Mouse (Mus musculus) neural tube, embryonic 11.5 days (tissue): ENCODE data around the gene Spo11. TPM values are rescaled to one million over a fixed set of nuclear protein-coding genes. Genes with fewer than 3 reads are reported as not detected.
A peak's percentile ranks its signal among the peaks of the same experiment; 100 is the strongest.

Experiments used
- ATAC-seq: fragments of 200-750 bp; cut with Nextera tagmentation; 2 replicates; pipeline ENCODE4 v1.8.0; 2017; ENCODE audit warnings: moderate number of reproducible peaks, mild to moderate bottlenecking, moderate TSS enrichment, moderate library complexity; ENCODE audit not compliant: insufficient read depth, low FRiP score, low TSS enrichment
- DNase-seq: peaks from one replicate; pipeline ENCODE4 v3.0.0-alpha.2; 2015; ENCODE audit warnings: low spot score
- H3K27ac ChIP-seq: fragments of 300-500 bp; sonication (generic); 2 replicates; pipeline ENCODE4 v1.5.1; 2014; ENCODE audit warnings: low read depth, mild to moderate bottlenecking, low read length
- H3K27me3 ChIP-seq: fragments of 300-500 bp; sonication (generic); 2 replicates; pipeline ENCODE4 v1.6.1; 2014; ENCODE audit warnings: mild to moderate bottlenecking, low read length, mixed read lengths; ENCODE audit not compliant: control insufficient read depth, insufficient read depth
- H3K36me3 ChIP-seq: fragments of 300-500 bp; sonication (generic); 2 replicates; pipeline ENCODE4 v1.6.1; 2014; ENCODE audit warnings: mild to moderate bottlenecking, low read length, moderate library complexity, mixed read lengths; ENCODE audit not compliant: control insufficient read depth, insufficient read depth
- H3K4me1 ChIP-seq: fragments of 300-500 bp; sonication (generic); 2 replicates; pipeline ENCODE4 v1.6.1; 2014; ENCODE audit warnings: low read length, mixed read lengths; ENCODE audit not compliant: control insufficient read depth, insufficient read depth
- H3K4me2 ChIP-seq: fragments of 300-500 bp; sonication (generic); 2 replicates; pipeline ENCODE4 v1.6.1; 2014; ENCODE audit warnings: low read depth, mild to moderate bottlenecking, moderate library complexity
- H3K4me3 ChIP-seq: fragments of 300-500 bp; sonication (generic); 2 replicates; pipeline ENCODE4 v1.5.1; 2014; ENCODE audit warnings: low read depth, low read length
- H3K9ac ChIP-seq: fragments of 300-500 bp; sonication (generic); 2 replicates; pipeline ENCODE4 v1.6.1; 2014; ENCODE audit warnings: mild to moderate bottlenecking, low read length
- H3K9me3 ChIP-seq: fragments of 300-500 bp; sonication (generic); 2 replicates; pipeline ENCODE4 v1.6.1; 2016; ENCODE audit warnings: low read length; ENCODE audit not compliant: control insufficient read depth
- WGBS: fragments of 180-500 bp; shearing (Covaris S2); extraction: QIAGEN DNeasy Blood & Tissue Kit; methylation state at CpG from one replicate; pipeline ENCODE4 v1.1.7; 2014; 5-methylcytosine and 5-hydroxymethylcytosine counted together
- polyA plus RNA-seq: library from polyadenylated mRNA; unstranded; fragments of >200 nt; fragmentation: Nextera tagmentation; extraction: Ambion mirVana; gene quantifications from 2 replicates; pipeline ENCODE4 v1.2.1, GENCODE M21; 2014

Gene Spo11
- polyA plus RNA-seq, 1 experiment from 2014 or later = 0.42 TPM

DNA sequence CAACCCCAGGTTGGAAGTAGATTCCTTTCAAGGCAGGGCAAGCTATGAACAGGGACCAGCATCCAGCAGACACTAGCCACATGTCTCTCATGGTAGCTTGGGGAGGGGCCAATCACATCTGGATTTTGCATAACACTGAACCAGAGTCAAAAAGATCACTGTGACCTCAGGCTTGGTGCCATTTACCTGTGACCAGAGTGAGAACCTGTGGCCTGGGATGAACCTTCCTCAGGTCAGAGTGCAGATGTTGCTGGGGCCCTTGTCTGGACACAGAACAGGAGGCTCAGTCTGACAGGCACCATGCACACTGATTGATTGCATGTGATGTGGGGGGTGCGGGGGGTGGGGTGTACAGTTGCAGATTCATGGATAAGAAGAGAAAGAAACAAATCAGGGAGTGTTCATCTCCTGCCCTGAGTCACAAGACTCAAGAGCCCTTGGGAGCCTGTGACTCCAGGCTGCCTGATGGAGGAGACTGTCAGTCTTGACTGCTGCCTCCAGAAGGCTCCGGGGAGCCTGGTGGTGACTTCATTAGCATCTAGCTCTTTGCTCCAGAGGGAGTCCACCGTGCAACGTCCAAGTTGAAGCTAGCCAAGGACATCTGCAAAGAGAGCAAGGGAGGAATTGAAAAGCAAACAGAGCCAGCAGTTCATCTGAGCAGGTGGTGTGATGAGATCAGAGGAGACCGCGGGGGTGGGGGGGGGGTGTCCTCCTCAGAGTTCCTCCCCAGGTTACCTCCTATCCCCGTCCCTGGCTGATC lies 3.5 kb upstream of the Spo11 start:
- WGBS = 28% methylated on average over 7 of the region's 7 CpGs
- no peak for ATAC-seq

GRCm38 (mm10) chr2:172974701-172975100 lies 2.8 kb upstream of the Spo11 start:
- Histone ChIP-seq H3K27me3 (no peaks in the 10 kb centered on the region), H3K4me3 (no peak overlapping the region), H3K36me3 (no peaks in the 10 kb centered on the region), H3K4me2 (no peak overlapping the region), H3K9ac (no peak overlapping the region), H3K27ac (no peak overlapping the region), H3K4me1 (peaks cover 11% of the 10 kb centered on the region; the same call in 1 of the 2 replicates), H3K9me3 (no peaks in the 10 kb centered on the region)
- DNase-seq (no peak), ATAC-seq (no peak)
- 50% methylated on average over 7 of the region's 7 CpGs for WGBS

More for the DNA sequence above, 3.5 kb upstream of the Spo11 start:
- Histone ChIP-seq H3K27me3 (no peaks in the 10 kb centered on the region), H3K36me3 (no peaks in the 10 kb centered on the region), H3K9me3 (no peaks in the 10 kb centered on the region), H3K4me2 (no peak overlapping the region), H3K27ac (no peak overlapping the region), H3K9ac (no peak overlapping the region), H3K4me3 (no peak overlapping the region), H3K4me1 (peaks cover 11% of the 10 kb centered on the region; the same call in 1 of the 2 replicates)
- no peak for DNase-seq

DNA sequence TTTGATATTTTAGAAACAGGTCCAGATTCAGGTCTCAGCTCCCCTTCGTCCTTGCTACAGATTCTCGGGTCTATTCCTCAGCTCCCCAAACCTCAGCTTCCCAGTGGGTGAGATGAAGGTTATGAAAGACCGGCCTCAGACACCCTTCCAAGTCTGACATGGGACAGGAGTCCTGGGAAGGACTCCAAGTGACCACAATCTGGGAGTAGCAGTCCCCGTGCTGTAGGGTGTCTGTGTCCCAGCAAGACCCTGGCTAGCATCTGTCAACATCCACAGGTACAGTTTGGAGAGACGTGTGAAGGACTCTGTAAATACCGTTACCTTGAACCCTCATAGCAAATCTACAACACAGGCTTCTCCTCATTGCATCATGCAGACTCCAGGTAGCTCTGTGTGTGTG lies 2.3 kb upstream of the Spo11 start:
- no peak for DNase-seq
- 80% methylated on average over 6 of the region's 6 CpGs for WGBS
- peaks cover 11% of the 10 kb centered on the region; the same call in 1 of the 2 replicates for H3K4me1 ChIP-seq
- no peak overlapping the region for H3K27ac ChIP-seq
- H3K9ac ChIP-seq = no peak overlapping the region
- H3K36me3 ChIP-seq = no peaks in the 10 kb centered on the region
- no peaks in the 10 kb centered on the region for H3K27me3 ChIP-seq
- no peak overlapping the region for H3K4me2 ChIP-seq
- no peaks in the 10 kb centered on the region for H3K9me3 ChIP-seq
- ATAC-seq = no peak
- no peak overlapping the region for H3K4me3 ChIP-seq

DNA sequence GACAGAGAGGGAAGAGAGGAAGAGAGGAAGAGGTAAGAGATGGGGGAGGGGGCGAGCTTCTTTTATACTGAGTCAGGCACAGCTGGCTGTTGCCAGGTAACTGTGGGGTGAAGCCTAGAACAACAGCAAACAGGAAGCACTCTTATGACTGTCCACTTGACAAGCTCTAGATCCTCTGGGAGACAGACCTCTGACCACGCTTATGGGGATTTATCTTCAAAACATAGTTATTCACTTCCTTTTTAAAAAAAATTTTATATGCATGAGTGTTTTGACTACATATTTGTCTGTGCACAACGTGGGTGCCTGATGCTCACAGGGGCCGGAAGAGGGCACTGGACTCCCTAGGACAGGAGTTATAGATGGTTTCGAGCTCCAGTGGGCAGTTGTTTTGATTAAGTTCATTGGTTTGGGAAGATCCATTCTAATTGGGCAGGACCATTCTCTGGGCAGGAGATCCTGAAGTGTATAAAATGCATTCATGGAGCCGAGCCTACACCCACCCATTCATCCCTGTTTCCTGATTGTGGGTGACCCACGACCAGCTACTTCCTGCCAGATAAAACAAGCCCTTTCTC lies 750 bp upstream of the Spo11 start:
- H3K9ac ChIP-seq = no peak overlapping the region
- no peak overlapping the region for H3K4me3 ChIP-seq
- 22% methylated on average over 7 of the region's 7 CpGs for WGBS
- no peak overlapping the region for H3K27ac ChIP-seq
- no peaks in the 10 kb centered on the region for H3K27me3 ChIP-seq
- no peaks in the 10 kb centered on the region for H3K9me3 ChIP-seq
- DNase-seq (no peak), ATAC-seq (no peak)
- no peaks in the 10 kb centered on the region for H3K36me3 ChIP-seq
- H3K4me1 ChIP-seq = peaks cover 11% of the 10 kb centered on the region; the same call in 1 of the 2 replicates
- 0 out of 2 replicates have a peak overlapping the region, but pooled peaks have one; percentile 5 for H3K4me2 ChIP-seq

DNA sequence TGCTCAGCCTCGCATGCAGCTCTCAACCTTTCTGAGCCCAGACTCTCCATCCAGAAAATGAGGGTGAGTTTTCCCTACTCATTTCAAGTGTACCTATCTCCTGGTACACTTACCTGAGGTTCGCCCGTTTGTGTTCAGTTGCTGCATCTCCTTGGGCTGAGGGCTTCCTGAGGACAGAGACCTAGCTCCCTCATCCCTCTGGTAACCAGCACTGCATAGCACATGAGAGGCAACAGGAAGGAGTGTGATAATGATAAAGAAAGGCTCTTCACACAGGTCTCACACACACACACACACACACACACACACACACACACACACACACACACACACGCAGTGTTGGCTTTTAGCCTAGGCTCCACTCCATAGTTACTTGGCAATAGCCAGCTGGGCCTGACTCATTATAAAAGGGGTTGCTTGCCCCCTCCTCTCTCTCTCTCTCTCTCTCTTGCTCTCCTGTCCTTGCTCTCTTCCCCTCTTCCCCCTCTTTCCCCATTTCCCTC lies 682 bp downstream of the Spo11 start:
- H3K9ac ChIP-seq = no peak overlapping the region
- H3K9me3 ChIP-seq = no peaks in the 10 kb centered on the region
- no peak overlapping the region for H3K4me2 ChIP-seq
- ATAC-seq (no peak), DNase-seq (no peak)
- H3K4me3 ChIP-seq = no peak overlapping the region
- H3K4me1 ChIP-seq = peaks cover 11% of the 10 kb centered on the region; the same call in 1 of the 2 replicates
- no peak overlapping the region for H3K27ac ChIP-seq
- WGBS = 66% methylated on average over 4 of the region's 4 CpGs
- no peaks in the 10 kb centered on the region for H3K36me3 ChIP-seq
- H3K27me3 ChIP-seq = no peaks in the 10 kb centered on the region

- Histone ChIP-seq H3K36me3 (no peaks in the 10 kb centered on the region), H3K9ac (no peak overlapping the region), H3K4me2 (no peak overlapping the region), H3K27me3 (no peaks in the 10 kb centered on the region), H3K27ac (no peak overlapping the region), H3K4me1 (peaks cover 8% of the 10 kb centered on the region; the same call in 1 of the 2 replicates), H3K9me3 (no peaks in the 10 kb centered on the region), H3K4me3 (no peak overlapping the region)
- DNase-seq = no peak
- no peak for ATAC-seq
- WGBS = 89% methylated on average over 43 of the region's 43 CpGs
Measured at GRCm38 (mm10) chr2:172979666-172980345, 2.3 kb downstream of the Spo11 start.

DNA sequence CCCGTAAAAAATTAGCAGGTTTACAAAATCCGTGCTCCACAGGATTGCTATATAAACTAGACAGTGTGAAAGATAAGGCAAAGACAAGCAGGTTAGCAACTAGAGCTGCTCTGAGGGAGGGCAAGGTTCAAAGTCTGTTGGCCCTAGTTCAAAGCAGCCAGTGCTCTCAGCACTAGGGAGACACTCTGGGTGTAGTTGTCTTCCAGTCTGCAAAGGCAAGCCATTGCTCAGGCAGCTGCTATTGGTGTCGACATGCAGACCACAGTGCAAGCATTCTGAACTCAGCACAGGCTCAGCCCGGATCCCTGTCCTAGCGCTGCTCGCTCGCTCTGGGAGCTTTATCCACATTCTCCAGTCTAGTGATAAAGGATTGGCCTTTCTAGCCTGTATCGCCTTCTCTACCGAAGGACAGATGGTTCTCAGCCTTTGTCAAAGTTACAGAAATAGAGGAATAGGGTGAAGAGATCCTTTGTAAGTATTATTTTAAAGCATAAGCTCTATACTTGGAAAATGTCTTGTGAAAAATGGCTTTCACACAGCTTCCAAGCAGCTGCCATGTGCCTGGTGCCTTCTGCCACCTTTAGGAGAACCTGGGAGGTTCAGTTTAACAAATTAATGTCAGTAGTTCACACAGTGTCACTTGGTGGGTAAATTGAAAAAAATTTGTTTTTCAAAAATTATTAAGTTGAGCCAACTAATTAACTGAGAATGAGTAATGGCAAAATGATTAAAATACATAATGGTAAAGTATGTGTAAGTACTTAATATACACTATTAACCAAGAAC lies 5.5 kb downstream of the Spo11 start:
- no peaks in the 10 kb centered on the region for H3K36me3 ChIP-seq
- H3K9me3 ChIP-seq = no peaks in the 10 kb centered on the region
- H3K4me2 ChIP-seq = no peak overlapping the region
- ATAC-seq = no peak
- no peak overlapping the region for H3K4me3 ChIP-seq
- H3K9ac ChIP-seq = no peak overlapping the region
- H3K27me3 ChIP-seq = no peaks in the 10 kb centered on the region
- DNase-seq = peak; percentile 7
- no peaks in the 10 kb centered on the region for H3K4me1 ChIP-seq
- no peak overlapping the region for H3K27ac ChIP-seq
- 79% methylated on average over 9 of the region's 9 CpGs for WGBS

- H3K27ac ChIP-seq = no peak overlapping the region
- 89% methylated on average over 6 of the region's 6 CpGs for WGBS
- no peak overlapping the region for H3K4me2 ChIP-seq
- H3K36me3 ChIP-seq = no peaks in the 10 kb centered on the region
- no peaks in the 10 kb centered on the region for H3K27me3 ChIP-seq
- no peak overlapping the region for H3K9ac ChIP-seq
- no peak for DNase-seq
- H3K4me3 ChIP-seq = no peak overlapping the region
- no peaks in the 10 kb centered on the region for H3K9me3 ChIP-seq
- no peaks in the 10 kb centered on the region for H3K4me1 ChIP-seq
- no peak for ATAC-seq
Measured at GRCm38 (mm10) chr2:172990161-172990560, 12.7 kb downstream of the Spo11 start.
